Mouse (Mus musculus): ENCODE measurements around the gene Chka.

DNA sequence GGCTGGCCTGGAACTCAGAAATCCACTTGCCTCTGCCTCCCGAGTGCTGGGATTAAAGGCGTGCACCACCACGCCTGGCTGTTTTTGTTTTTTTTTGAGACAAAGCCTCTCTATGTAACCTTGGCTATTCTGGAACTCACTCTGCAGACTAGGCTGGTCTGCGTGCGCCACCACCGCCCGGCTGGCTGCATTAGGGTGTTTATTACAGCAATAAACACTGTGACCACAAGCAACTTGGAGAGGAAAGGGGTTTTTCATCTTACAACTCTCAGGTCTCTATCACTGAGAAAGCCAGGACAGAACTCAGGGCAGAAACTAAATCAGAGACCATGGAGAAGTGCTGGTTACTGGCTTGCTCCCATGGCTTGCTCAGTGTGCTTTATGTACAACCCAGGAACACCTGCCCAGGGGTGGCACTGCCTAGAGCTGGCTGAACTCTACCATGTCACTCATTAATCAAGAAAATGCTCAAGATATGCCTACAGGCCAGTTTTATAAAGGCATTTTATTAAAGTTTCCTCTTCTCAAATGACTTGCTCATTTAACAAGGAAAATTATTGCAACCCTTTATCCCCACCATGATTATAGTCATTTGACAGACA, 3.3 kb upstream of the Chka start:
- TF ChIP-seq CTCF (IDR thresholded peaks at IDR 0.05) (no peak), EP300 (IDR thresholded peaks at IDR 0.05) (no peak)
